Mouse (Mus musculus) midbrain, embryonic 16.5 days (tissue): Measurements from ENCODE around the gene Atp6v1e2. TPM values are rescaled to one million over a fixed set of nuclear protein-coding genes. Genes with fewer than 3 reads are reported as not detected.

Experiments
- ATAC-seq: fragments of 200-750 bp; cut with Nextera tagmentation; 2 replicates; pipeline ENCODE4 v1.8.0; 2017; ENCODE audit warnings: moderate TSS enrichment
- H3K27ac ChIP-seq: fragments of 300-500 bp; sonication (generic); 2 replicates; pipeline ENCODE4 v1.5.1; 2014; ENCODE audit warnings: mild to moderate bottlenecking, low read length, mixed read lengths
- H3K27me3 ChIP-seq: fragments of 300-500 bp; sonication (generic); 2 replicates; pipeline ENCODE4 v1.6.1; 2014; ENCODE audit warnings: low read depth, low read length, mixed read lengths; ENCODE audit not compliant: control insufficient read depth, insufficient read depth
- H3K36me3 ChIP-seq: fragments of 300-500 bp; sonication (generic); 2 replicates; pipeline ENCODE4 v1.6.1; 2014; ENCODE audit warnings: mild to moderate bottlenecking, low read length, moderate library complexity, mixed read lengths; ENCODE audit not compliant: control insufficient read depth, insufficient read depth
- H3K4me1 ChIP-seq: fragments of 300-500 bp; sonication (generic); 2 replicates; pipeline ENCODE4 v1.6.1; 2014; ENCODE audit warnings: mild to moderate bottlenecking, low read length, mixed read lengths; ENCODE audit not compliant: control insufficient read depth, insufficient read depth
- H3K4me2 ChIP-seq: fragments of 300-500 bp; sonication (generic); 2 replicates; pipeline ENCODE4 v1.6.1; 2014; ENCODE audit warnings: mild to moderate bottlenecking, low read length, mixed read lengths
- H3K4me3 ChIP-seq: fragments of 300-500 bp; sonication (generic); 2 replicates; pipeline ENCODE4 v1.5.1; 2014; ENCODE audit warnings: low read depth, mild to moderate bottlenecking, low read length, moderate library complexity, mixed read lengths
- H3K9ac ChIP-seq: fragments of 300-500 bp; sonication (generic); 2 replicates; pipeline ENCODE4 v1.6.1; 2014; ENCODE audit warnings: low read depth, low read length, mixed read lengths
- H3K9me3 ChIP-seq: fragments of 300-500 bp; sonication (generic); replicated peaks from 2 replicates; pipeline ENCODE4 v1.6.1; 2014; ENCODE audit warnings: mild to moderate bottlenecking, low read length, mixed read lengths; ENCODE audit not compliant: control insufficient read depth, poor library complexity, severe bottlenecking
- WGBS: fragments of 180-500 bp; shearing (Covaris S2); extraction: QIAGEN DNeasy Blood & Tissue Kit; methylation state at CpG from one replicate; pipeline ENCODE4 v1.1.7; 2014; 5-methylcytosine and 5-hydroxymethylcytosine counted together
- polyA plus RNA-seq: library from polyadenylated mRNA; unstranded; fragments of >200 nt; fragmentation: Nextera tagmentation; extraction: Ambion mirVana; gene quantifications from 2 replicates; pipeline ENCODE4 v1.2.1, GENCODE M21; 2015

Gene Atp6v1e2
- polyA plus RNA-seq, 1 experiment from 2014 or later = not detected

GRCm38 (mm10) chr17:86981205-86981604 is 33.5 kb upstream of the Atp6v1e2 start:
- H3K27me3 ChIP-seq = no peaks in the 10 kb centered on the region
- ATAC-seq = no peak
- 100% methylated on average over 1 of the region's 1 CpGs for WGBS
- H3K4me1 ChIP-seq = no peaks in the 10 kb centered on the region; the same call in 1 of the 2 replicates
- no peak overlapping the region for H3K4me3 ChIP-seq
- no peak overlapping the region for H3K9ac ChIP-seq
- H3K27ac ChIP-seq = no peak overlapping the region
- H3K4me2 ChIP-seq = no peak overlapping the region
- H3K36me3 ChIP-seq = no peaks in the 10 kb centered on the region
- H3K9me3 ChIP-seq = no peaks in the 10 kb centered on the region

GRCm38 (mm10) chr17:86978496-86978895 is 30.8 kb upstream of the Atp6v1e2 start:
- WGBS = 88% methylated on average over 6 of the region's 6 CpGs
- no peaks in the 10 kb centered on the region for H3K36me3 ChIP-seq
- H3K27ac ChIP-seq = no peak overlapping the region
- H3K4me1 ChIP-seq = no peaks in the 10 kb centered on the region
- ATAC-seq = no peak
- no peaks in the 10 kb centered on the region for H3K27me3 ChIP-seq
- no peaks in the 10 kb centered on the region for H3K9me3 ChIP-seq
- no peak overlapping the region for H3K9ac ChIP-seq
- no peak overlapping the region for H3K4me2 ChIP-seq
- no peak overlapping the region for H3K4me3 ChIP-seq

DNA sequence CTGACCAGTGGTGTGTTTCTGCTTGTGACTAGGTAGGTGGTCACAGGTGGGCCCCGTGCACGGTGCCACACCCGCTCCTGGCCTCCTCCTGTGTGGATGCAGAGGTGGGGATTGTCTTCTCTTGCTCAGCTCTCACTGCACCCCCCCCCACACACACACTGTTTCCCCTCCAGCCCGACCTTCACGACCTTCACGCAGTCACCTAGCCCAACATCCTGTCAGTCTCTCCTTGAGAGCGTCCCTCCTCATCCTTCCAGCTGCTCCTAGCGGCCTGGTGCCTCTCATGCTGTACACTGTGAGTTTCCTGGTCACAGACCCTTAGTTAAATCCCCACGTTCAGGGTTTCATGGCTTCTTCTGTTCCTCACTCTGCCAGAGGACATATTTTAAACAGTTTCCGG is 28.7 kb upstream of the Atp6v1e2 start:
- H3K27ac ChIP-seq = no peak overlapping the region
- 88% methylated on average over 10 of the region's 10 CpGs for WGBS
- no peak overlapping the region for H3K4me2 ChIP-seq

DNA sequence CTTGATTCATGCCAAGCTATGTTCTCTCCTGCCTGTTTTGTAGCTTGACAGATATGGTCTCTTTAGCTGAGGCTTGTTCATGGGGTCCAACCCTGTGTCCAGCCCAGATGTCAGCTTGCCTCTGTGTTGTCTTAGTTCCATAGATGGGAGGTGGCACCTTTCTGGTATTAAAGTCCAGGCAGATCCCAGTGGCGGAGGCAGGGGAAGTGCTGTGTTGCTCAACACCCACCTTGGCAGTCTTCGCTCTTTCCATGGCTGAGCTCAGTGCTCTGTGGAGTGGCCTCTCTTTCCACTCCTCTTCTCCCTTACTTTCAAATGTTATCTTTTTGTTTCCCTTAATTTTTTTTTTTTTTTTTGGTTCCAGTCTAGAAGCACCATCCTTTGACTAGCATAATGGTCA is 25.4 kb upstream of the Atp6v1e2 start:
- Histone ChIP-seq H3K4me3 (no peak overlapping the region), H3K4me1 (no peaks in the 10 kb centered on the region), H3K36me3 (no peaks in the 10 kb centered on the region), H3K4me2 (no peak overlapping the region), H3K9me3 (no peaks in the 10 kb centered on the region), H3K27me3 (no peaks in the 10 kb centered on the region), H3K27ac (no peak overlapping the region), H3K9ac (no peak overlapping the region)
- ATAC-seq = no peak
- WGBS = 100% methylated on average over 2 of the region's 2 CpGs

More for the DNA sequence above, 28.7 kb upstream of the Atp6v1e2 start:
- H3K4me1 ChIP-seq = no peaks in the 10 kb centered on the region
- H3K4me3 ChIP-seq = no peak overlapping the region
- no peaks in the 10 kb centered on the region for H3K36me3 ChIP-seq
- no peaks in the 10 kb centered on the region for H3K27me3 ChIP-seq
- no peak for ATAC-seq
- H3K9ac ChIP-seq = no peak overlapping the region
- H3K9me3 ChIP-seq = no peaks in the 10 kb centered on the region

GRCm38 (mm10) chr17:86971860-86972259 is 24.2 kb upstream of the Atp6v1e2 start:
- ATAC-seq = no peak
- Histone ChIP-seq H3K4me1 (no peaks in the 10 kb centered on the region), H3K4me3 (no peak overlapping the region), H3K9me3 (no peaks in the 10 kb centered on the region), H3K4me2 (no peak overlapping the region), H3K27ac (no peak overlapping the region), H3K36me3 (no peaks in the 10 kb centered on the region), H3K27me3 (no peaks in the 10 kb centered on the region), H3K9ac (no peak overlapping the region)
- 94% methylated on average over 7 of the region's 7 CpGs for WGBS

DNA sequence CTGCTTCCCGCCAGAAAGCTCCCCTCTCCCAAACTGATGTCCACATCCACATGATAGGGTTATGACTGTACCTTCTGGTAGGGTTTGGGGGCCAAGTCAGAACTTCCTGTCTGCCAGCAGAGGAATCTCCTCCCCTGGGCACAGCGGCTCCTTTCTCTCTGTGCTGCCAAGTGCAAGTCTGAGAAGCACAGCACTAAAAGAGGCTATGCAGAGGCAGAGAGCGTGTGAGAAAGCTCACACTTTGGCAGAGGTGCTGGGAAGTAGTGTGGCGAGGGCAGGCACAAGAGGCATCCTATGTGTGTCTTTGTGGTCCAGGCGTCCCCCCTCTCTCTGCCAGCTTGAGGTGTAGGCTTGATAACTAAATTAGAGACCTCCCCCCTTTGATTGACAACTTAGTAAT is 23.3 kb upstream of the Atp6v1e2 start:
- 71% methylated on average over 5 of the region's 5 CpGs for WGBS
- no peaks in the 10 kb centered on the region for H3K9me3 ChIP-seq
- no peak overlapping the region for H3K4me2 ChIP-seq
- H3K4me1 ChIP-seq = no peaks in the 10 kb centered on the region
- H3K27me3 ChIP-seq = no peaks in the 10 kb centered on the region
- H3K36me3 ChIP-seq = no peaks in the 10 kb centered on the region
- no peak overlapping the region for H3K9ac ChIP-seq
- ATAC-seq = no peak
- H3K4me3 ChIP-seq = no peak overlapping the region
- no peak overlapping the region for H3K27ac ChIP-seq

DNA sequence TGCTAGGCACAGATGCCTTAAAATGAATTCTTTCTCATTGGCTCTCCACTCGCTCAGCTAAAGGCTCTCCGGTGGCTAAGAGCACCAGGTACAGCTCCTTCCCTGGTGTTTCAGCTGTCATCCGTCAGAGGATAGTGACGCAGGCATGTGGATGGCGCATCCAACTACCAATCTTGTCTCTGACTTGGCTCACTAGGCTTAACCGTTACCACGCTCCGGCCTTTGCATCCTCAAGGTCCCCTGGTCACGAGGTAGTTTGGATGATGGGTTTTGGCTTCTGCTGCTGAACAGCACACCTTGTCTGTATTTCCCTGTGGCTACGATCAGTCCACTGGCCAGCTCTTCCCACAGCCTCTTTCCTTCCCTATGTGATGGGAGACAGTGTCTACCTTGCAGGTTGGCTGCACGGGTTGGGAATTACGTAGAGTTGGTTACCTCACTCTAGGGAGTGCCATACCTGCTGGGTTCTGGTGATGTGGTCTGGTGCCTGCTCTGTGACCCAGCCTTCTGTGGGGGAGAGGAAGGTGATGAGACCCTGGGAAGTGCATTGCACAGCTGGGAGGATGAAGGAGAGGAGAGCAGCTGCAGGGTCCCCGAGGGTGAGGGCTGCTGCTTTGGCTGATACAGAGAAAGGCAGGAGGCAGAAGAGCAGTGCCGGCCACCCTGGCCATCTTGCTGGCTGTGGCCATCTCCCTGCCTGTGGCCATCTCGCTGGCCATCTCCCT is 22.5 kb upstream of the Atp6v1e2 start:
- peaks cover 5% of the 10 kb centered on the region for H3K4me1 ChIP-seq
- H3K27me3 ChIP-seq = no peaks in the 10 kb centered on the region
- no peak overlapping the region for H3K4me2 ChIP-seq
- no peak for ATAC-seq
- WGBS = 93% methylated on average over 14 of the region's 15 CpGs
- no peaks in the 10 kb centered on the region for H3K36me3 ChIP-seq
- H3K9ac ChIP-seq = no peak overlapping the region
- H3K9me3 ChIP-seq = no peaks in the 10 kb centered on the region
- H3K4me3 ChIP-seq = no peak overlapping the region
- no peak overlapping the region for H3K27ac ChIP-seq

DNA sequence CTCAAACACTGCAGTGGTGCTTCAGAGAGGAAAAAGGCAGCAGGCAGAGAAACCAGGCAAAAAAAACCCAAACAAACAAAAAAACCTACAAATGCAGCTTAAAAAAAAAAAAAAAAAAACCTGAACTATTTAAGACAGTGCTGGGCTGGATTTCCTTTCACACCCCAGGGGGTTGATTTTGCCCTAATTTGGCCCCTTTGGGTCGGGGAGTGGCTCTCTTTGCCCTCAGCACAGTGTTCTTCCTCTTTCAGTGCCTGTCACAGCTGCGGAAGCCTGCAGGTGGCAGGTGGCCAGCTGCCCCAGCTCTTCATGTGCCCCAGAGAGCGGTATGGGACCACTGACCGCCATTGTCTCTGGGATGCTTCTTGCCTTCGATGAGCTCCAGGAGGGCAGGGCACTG is 21.9 kb upstream of the Atp6v1e2 start:
- no peak overlapping the region for H3K9ac ChIP-seq
- no peaks in the 10 kb centered on the region for H3K9me3 ChIP-seq
- no peak overlapping the region for H3K27ac ChIP-seq
- no peak overlapping the region for H3K4me3 ChIP-seq
- H3K4me2 ChIP-seq = no peak overlapping the region
- H3K36me3 ChIP-seq = no peaks in the 10 kb centered on the region
- H3K27me3 ChIP-seq = no peaks in the 10 kb centered on the region
- H3K4me1 ChIP-seq = peaks cover 8% of the 10 kb centered on the region
- WGBS = 53% methylated on average over 5 of the region's 5 CpGs
- no peak for ATAC-seq

DNA sequence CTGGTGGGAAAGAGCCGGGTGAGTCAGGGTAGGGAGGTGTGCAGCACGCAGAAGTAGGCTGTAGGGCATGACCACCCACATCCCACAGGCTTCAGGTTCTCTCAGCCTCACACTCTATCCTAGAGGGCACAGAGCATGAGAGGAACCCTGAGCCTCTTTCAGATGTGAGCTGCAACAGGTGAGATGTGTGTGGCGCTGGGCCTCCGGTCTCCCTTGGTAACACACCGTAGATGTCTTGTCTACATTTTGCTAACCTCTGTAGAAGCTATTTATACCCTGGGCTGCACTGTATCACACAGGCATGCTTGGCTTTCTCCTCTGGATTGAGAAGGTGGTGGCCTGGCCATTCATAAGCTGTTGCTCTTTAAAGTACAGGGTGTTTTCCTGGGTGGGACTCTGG is 20.9 kb upstream of the Atp6v1e2 start:
- H3K9me3 ChIP-seq = no peaks in the 10 kb centered on the region
- H3K4me3 ChIP-seq = no peak overlapping the region
- ATAC-seq = no peak
- H3K27me3 ChIP-seq = no peaks in the 10 kb centered on the region
- H3K4me2 ChIP-seq = no peak overlapping the region
- 94% methylated on average over 5 of the region's 5 CpGs for WGBS
- H3K27ac ChIP-seq = no peak overlapping the region
- no peaks in the 10 kb centered on the region for H3K36me3 ChIP-seq
- peaks cover 16% of the 10 kb centered on the region for H3K4me1 ChIP-seq
- H3K9ac ChIP-seq = no peak overlapping the region
